ENCODE assay signal across 12 mouse cellular contexts in the genomic region with DNA sequence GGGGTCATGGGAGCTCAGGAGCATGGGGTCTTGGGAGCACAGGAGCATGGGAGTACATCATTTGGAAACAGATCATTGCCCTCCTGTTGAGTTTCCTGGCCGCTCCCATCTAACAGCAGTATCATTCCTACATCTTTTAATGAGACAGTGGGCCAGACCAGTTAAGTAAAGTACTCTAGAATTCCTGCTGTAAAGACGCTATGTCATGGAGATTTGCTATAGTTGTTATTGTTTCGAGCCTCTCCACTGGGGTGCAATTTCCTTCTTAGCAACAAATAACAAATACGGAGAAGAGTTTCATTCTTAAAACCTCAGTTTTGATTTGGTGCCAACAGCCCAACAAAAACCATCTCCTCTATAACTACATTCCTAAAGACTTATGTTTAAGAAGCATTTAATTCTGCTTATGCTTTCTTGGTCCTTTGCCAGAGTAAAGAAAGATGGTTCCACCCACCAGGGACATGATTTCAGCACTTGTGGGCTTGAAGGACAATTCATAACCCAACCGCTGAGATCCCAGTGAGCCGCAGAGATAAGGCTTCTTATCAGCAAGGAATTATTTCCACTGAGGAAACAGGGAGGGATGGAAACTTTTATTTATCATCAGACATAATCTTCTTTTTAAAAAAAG.
A peak's percentile ranks its signal among the peaks of the same experiment; 100 is the strongest.
DNase-seq lines count a peak whose midpoint lies in the region; ATAC-seq lines count a peak whose summit lies in the region.
"Had no signal": no experiment of that assay in that cellular context is flagged by ENCODE, and none has a peak within 500 bp of the region (broad histone marks: within the 10 kb centered on the region; RNA-seq: fewer than 3 reads in every experiment).

No protein-coding gene starts in this region.

- 62% methylated on average over 6 of the region's 6 CpGs for WGBS in kidney, embryonic 15.5 days
- WGBS in midbrain, embryonic 11.5 days = 82% methylated on average over 6 of the region's 6 CpGs
- 71% methylated on average over 6 of the region's 6 CpGs for WGBS in midbrain, embryonic 15.5 days
- 25% methylated on average over 6 of the region's 6 CpGs for WGBS in embryonic facial prominence, embryonic 15.5 days

- peak; percentile 27 for DNase-seq in heart, adult 8-10 months (ENCODE audit: low spot score)
- DNase-seq in heart, postnatal 14 days = no peak
- DNase-seq in kidney, postnatal 10 days = no peak
- DNase-seq in midbrain, embryonic 11.5 days (ENCODE audit: low spot score, missing footprints) = peak; percentile 21
- no peak for DNase-seq in adrenal gland, postnatal 25 days
- DNase-seq: cerebellum, adult 11 months; cerebellum, postnatal 36 days had no signal

- no peaks in the 10 kb centered on the region for H3K9me3 ChIP-seq in kidney, embryonic 15.5 days (replicated peaks)
- H3K9me3 ChIP-seq in midbrain, embryonic 11.5 days (ENCODE audit: control insufficient read depth, low read length) = no peaks in the 10 kb centered on the region
- no peaks in the 10 kb centered on the region for H3K9me3 ChIP-seq in midbrain, embryonic 15.5 days
- H3K9me3 ChIP-seq in embryonic facial prominence, embryonic 15.5 days (replicated peaks) = no peaks in the 10 kb centered on the region

- H3K27me3 ChIP-seq in kidney, embryonic 15.5 days = no peaks in the 10 kb centered on the region
- no peaks in the 10 kb centered on the region for H3K27me3 ChIP-seq in midbrain, embryonic 11.5 days (ENCODE audit: control insufficient read depth, insufficient read depth, low read length)
- no peaks in the 10 kb centered on the region for H3K27me3 ChIP-seq in midbrain, embryonic 15.5 days (replicated peaks)
- H3K27me3 ChIP-seq in embryonic facial prominence, embryonic 15.5 days = no peaks in the 10 kb centered on the region

- H3K27ac ChIP-seq in kidney, embryonic 15.5 days = peak overlapping the region; percentile 49; the same call in 1 of the 2 replicates
- H3K27ac ChIP-seq in midbrain, embryonic 11.5 days (ENCODE audit: low read depth, low read length) = no peak overlapping the region
- no peak overlapping the region for H3K27ac ChIP-seq in midbrain, embryonic 15.5 days
- H3K27ac ChIP-seq in embryonic facial prominence, embryonic 15.5 days (replicated peaks) = peak overlapping the region; percentile 65

- H3K4me1 ChIP-seq in kidney, embryonic 15.5 days = peaks cover 6% of the 10 kb centered on the region
- no peaks in the 10 kb centered on the region for H3K4me1 ChIP-seq in midbrain, embryonic 11.5 days (ENCODE audit: control insufficient read depth, insufficient read depth, low read length)
- H3K4me1 ChIP-seq in midbrain, embryonic 15.5 days = no peaks in the 10 kb centered on the region
- H3K4me1 ChIP-seq in embryonic facial prominence, embryonic 15.5 days = 0 out of 2 replicates have a peak, but pooled peaks cover 14% of the 10 kb centered on the region

- no peak overlapping the region for H3K4me2 ChIP-seq in kidney, embryonic 15.5 days
- H3K4me2 ChIP-seq in midbrain, embryonic 11.5 days = no peak overlapping the region
- no peak overlapping the region for H3K4me2 ChIP-seq in midbrain, embryonic 15.5 days
- no peak overlapping the region for H3K4me2 ChIP-seq in embryonic facial prominence, embryonic 15.5 days (replicated peaks)
- H3K4me2 ChIP-seq: liver, embryonic 11.5 days had no signal

- ATAC-seq in kidney, embryonic 15.5 days (replicated peaks; ENCODE audit: low FRiP score) = no peak
- no peak for ATAC-seq in midbrain, embryonic 11.5 days (ENCODE audit: low FRiP score)
- no peak for ATAC-seq in midbrain, embryonic 15.5 days (replicated peaks)
- peak; percentile 65 for ATAC-seq in embryonic facial prominence, embryonic 15.5 days (ENCODE audit: insufficient number of reproducible peaks, low FRiP score, low TSS enrichment, low read depth)
- ATAC-seq: forebrain, embryonic 16.5 days had no signal

- intact Hi-C loops in heart, postnatal 14 days (cut with DNase I) = no loop called here

- H3K4me3 ChIP-seq in kidney, embryonic 15.5 days (replicated peaks) = no peak overlapping the region
- H3K4me3 ChIP-seq in midbrain, embryonic 11.5 days (ENCODE audit: low read depth, low read length) = no peak overlapping the region
- no peak overlapping the region for H3K4me3 ChIP-seq in midbrain, embryonic 15.5 days
- no peak overlapping the region for H3K4me3 ChIP-seq in embryonic facial prominence, embryonic 15.5 days (replicated peaks)

- H3K36me3 ChIP-seq in kidney, embryonic 15.5 days = no peaks in the 10 kb centered on the region
- H3K36me3 ChIP-seq in midbrain, embryonic 11.5 days (ENCODE audit: control insufficient read depth, insufficient read depth, low read length) = no peaks in the 10 kb centered on the region
- no peaks in the 10 kb centered on the region for H3K36me3 ChIP-seq in midbrain, embryonic 15.5 days (replicated peaks)
- no peaks in the 10 kb centered on the region for H3K36me3 ChIP-seq in embryonic facial prominence, embryonic 15.5 days

- no peak overlapping the region for H3K9ac ChIP-seq in kidney, embryonic 15.5 days
- no peak overlapping the region for H3K9ac ChIP-seq in midbrain, embryonic 11.5 days (ENCODE audit: low read length)
- H3K9ac ChIP-seq in midbrain, embryonic 15.5 days = no peak overlapping the region
- H3K9ac ChIP-seq in embryonic facial prominence, embryonic 15.5 days = no peak overlapping the region

Comparison
In these comparisons a context has a peak if more than half of its experiments do, and no peak if none do; other contexts are left out.
1. DNase-seq: peak in heart, adult 8-10 months (single experiment) and midbrain, embryonic 11.5 days (single experiment); none in heart, postnatal 14 days (0 of 2), kidney, postnatal 10 days (single experiment) and adrenal gland, postnatal 25 days (single experiment).
2. H3K27ac ChIP-seq: peak in kidney, embryonic 15.5 days (single experiment) and embryonic facial prominence, embryonic 15.5 days (single experiment); none in midbrain, embryonic 11.5 days (single experiment) and midbrain, embryonic 15.5 days (single experiment).